Comparison of ENCODE assay signal across 17 mouse cellular contexts in genomic region chr14:40041879-40042278, GRCm38 (mm10).
"Had no signal": no experiment of that assay in that cellular context is flagged by ENCODE, and none has a peak within 500 bp of the region (broad histone marks: within the 10 kb centered on the region; RNA-seq: fewer than 3 reads in every experiment).

No protein-coding gene starts in this region.

- H3K9ac ChIP-seq: liver, embryonic 14.5 days; lung, embryonic 14.5 days; neural tube, embryonic 13.5 days; neural tube, embryonic 15.5 days had no signal

- H3K27me3 ChIP-seq: neural tube, embryonic 13.5 days; neural tube, embryonic 15.5 days had no signal

- H3K36me3 ChIP-seq: midbrain, embryonic 10.5 days; neural tube, embryonic 13.5 days; neural tube, embryonic 15.5 days had no signal

- H3K9me3 ChIP-seq: midbrain, embryonic 10.5 days; neural tube, embryonic 13.5 days; neural tube, embryonic 15.5 days had no signal

- H3K4me3 ChIP-seq: midbrain, embryonic 10.5 days; myocyte; neural tube, embryonic 13.5 days; neural tube, embryonic 15.5 days had no signal

- H3K27ac ChIP-seq: liver, embryonic 14.5 days; midbrain, embryonic 10.5 days; neural tube, embryonic 13.5 days; neural tube, embryonic 15.5 days had no signal

- H3K4me1 ChIP-seq: midbrain, embryonic 10.5 days; neural tube, embryonic 13.5 days; neural tube, embryonic 15.5 days had no signal

- H3K4me2 ChIP-seq: lung, embryonic 14.5 days; neural tube, embryonic 13.5 days; neural tube, embryonic 15.5 days had no signal

- DNase-seq: lung, adult 18-20 months; lung, embryonic 14.5 days; lung, postnatal 10 days; lung, postnatal 4 days; retina, postnatal 1 day; right cerebral cortex, adult 18-20 months; right cerebral cortex, postnatal 25 days; right cerebral cortex, postnatal 4 days; spleen, adult 18-20 months; thymus, adult 18-20 months; thymus, postnatal 14 days; thymus, postnatal 36 days had no signal
